Mouse (Mus musculus) bone marrow, adult 2 months (tissue): ENCODE measurements around the gene Opn4.

ENCODE experiments used
- CTCF ChIP-seq: fragments of 200-500 bp; IDR thresholded peaks from 2 replicates; pipeline ENCODE4 v1.5.1; 2011; ENCODE audit warnings: low read length, control low read depth; ENCODE audit not compliant: control insufficient read depth, insufficient read depth
- POLR2A ChIP-seq: fragments of 200-500 bp; IDR thresholded peaks from 2 replicates; pipeline ENCODE4 v1.6.1; 2011; ENCODE audit warnings: low read depth, mild to moderate bottlenecking, control low read depth, low read length, borderline replicate concordance; ENCODE audit not compliant: control insufficient read depth

- TF ChIP-seq CTCF (peak; percentile 72), POLR2A (no peak)
Measured at GRCm38 (mm10) chr14:34570294-34570693, 29.6 kb downstream of the Opn4 start.
